In genomic region chr5:84095947-84096346, GRCm38 (mm10) we compare ENCODE assay signal across 35 mouse cellular contexts.
DNase-seq lines count a peak whose midpoint lies in the region; ATAC-seq and TF ChIP-seq lines count a peak whose summit lies in the region.
"Had no signal": no experiment of that assay in that cellular context is flagged by ENCODE, and none has a peak within 500 bp of the region (broad histone marks: within the 10 kb centered on the region; RNA-seq: fewer than 3 reads in every experiment).

No protein-coding gene starts in this region.

- H3K9ac ChIP-seq in heart, embryonic 13.5 days = no peak overlapping the region
- H3K9ac ChIP-seq: forebrain, embryonic 12.5 days; forebrain, postnatal 0 days; hindbrain, embryonic 13.5 days; limb, embryonic 15.5 days; liver, embryonic 13.5 days; midbrain, embryonic 12.5 days; neural tube, embryonic 12.5 days; stomach, embryonic 15.5 days had no signal

- H3K4me1 ChIP-seq in heart, embryonic 13.5 days = no peaks in the 10 kb centered on the region
- H3K4me1 ChIP-seq: forebrain, embryonic 12.5 days; hindbrain, embryonic 13.5 days; limb, embryonic 10.5 days; limb, embryonic 15.5 days; liver, embryonic 13.5 days; megakaryocyte, embryonic 14.5 days; midbrain, embryonic 12.5 days; neural tube, embryonic 12.5 days; stomach, embryonic 15.5 days had no signal

- H3K27ac ChIP-seq in heart, embryonic 13.5 days (replicated peaks) = 0 out of 2 replicates have a peak overlapping the region, but pooled peaks have one; percentile 28
- no peak overlapping the region for H3K27ac ChIP-seq in left cerebral cortex, adult 2 months
- H3K27ac ChIP-seq: forebrain, embryonic 12.5 days; hindbrain, embryonic 13.5 days; kidney, postnatal 0 days; limb, embryonic 10.5 days; limb, embryonic 15.5 days; liver, embryonic 13.5 days; midbrain, embryonic 12.5 days; neural tube, embryonic 12.5 days; stomach, embryonic 15.5 days had no signal

- TF ChIP-seq CTCF in left cerebral cortex, adult 2 months (IDR thresholded peaks at IDR 0.05) = no peak

- H3K9me3 ChIP-seq in heart, embryonic 13.5 days = no peaks in the 10 kb centered on the region
- H3K9me3 ChIP-seq: forebrain, embryonic 12.5 days; hindbrain, embryonic 13.5 days; limb, embryonic 10.5 days; limb, embryonic 15.5 days; liver, embryonic 13.5 days; megakaryocyte, embryonic 14.5 days; midbrain, embryonic 12.5 days; neural tube, embryonic 12.5 days; stomach, embryonic 15.5 days had no signal

- H3K27me3 ChIP-seq in heart, embryonic 13.5 days (replicated peaks) = no peaks in the 10 kb centered on the region
- H3K27me3 ChIP-seq: CH12.LX; forebrain, embryonic 12.5 days; hindbrain, embryonic 13.5 days; limb, embryonic 15.5 days; liver, embryonic 13.5 days; megakaryocyte, embryonic 14.5 days; midbrain, embryonic 12.5 days; neural tube, embryonic 12.5 days; stomach, embryonic 15.5 days had no signal

- peak overlapping the region; percentile 55 for H3K4me2 ChIP-seq in heart, embryonic 13.5 days
- H3K4me2 ChIP-seq: forebrain, embryonic 12.5 days; hindbrain, embryonic 13.5 days; limb, embryonic 15.5 days; liver, embryonic 13.5 days; midbrain, embryonic 12.5 days; neural tube, embryonic 12.5 days; stomach, embryonic 15.5 days had no signal

- H3K36me3 ChIP-seq in heart, embryonic 13.5 days = no peaks in the 10 kb centered on the region
- H3K36me3 ChIP-seq: forebrain, embryonic 12.5 days; hindbrain, embryonic 13.5 days; limb, embryonic 10.5 days; limb, embryonic 15.5 days; liver, embryonic 13.5 days; midbrain, embryonic 12.5 days; neural tube, embryonic 12.5 days; stomach, embryonic 15.5 days had no signal

- no peak for DNase-seq in frontal cortex, postnatal 25 days (ENCODE audit: low spot score in 2 of 2)
- DNase-seq in heart, postnatal 25 days (ENCODE audit: low spot score) = no peak
- peak; percentile 5 to 15 for DNase-seq in left cerebral cortex, adult 9 months (ENCODE audit: low spot score in 2 of 2)
- no peak for DNase-seq in left cerebral cortex, adult 2 months (ENCODE audit: extremely low spot score in 1 of 2, low spot score in 2 of 2)
- peak; percentile 61 for DNase-seq in brain, adult 2 months (ENCODE audit: low read depth, low spot score)
- DNase-seq: adrenal gland, adult 2 months; adrenal gland, postnatal 36 days; cerebellum, adult 2 months; cerebellum, postnatal 14 days; forebrain, postnatal 0 days; gastrocnemius, postnatal 10 days; heart, postnatal 14 days; kidney, adult 8-10 months; kidney, postnatal 4 days; layer of hippocampus, postnatal 36 days; liver, embryonic 13.5 days; lung, adult 18-20 months; lung, postnatal 4 days; thymus, postnatal 14 days had no signal

- 0 out of 2 replicates have a peak overlapping the region, but pooled peaks have one; percentile 5 for H3K4me3 ChIP-seq in heart, embryonic 13.5 days
- H3K4me3 ChIP-seq in left cerebral cortex, adult 2 months = no peak overlapping the region
- H3K4me3 ChIP-seq: forebrain, embryonic 12.5 days; hindbrain, embryonic 13.5 days; limb, embryonic 10.5 days; limb, embryonic 15.5 days; liver, embryonic 13.5 days; megakaryocyte, embryonic 14.5 days; midbrain, embryonic 12.5 days; myocyte; neural tube, embryonic 12.5 days; stomach, embryonic 15.5 days had no signal

- intact Hi-C loops in heart, postnatal 25 days (cut with DNase I) = no loop called here
- intact Hi-C loops in left cerebral cortex, adult 2 months (cut with DNase I) = loop anchor here (10.0 kb wide), 1 partner anchor 319 kb away; the partner anchor contains the start of gene Epha5

- 40% methylated on average over 11 of the region's 11 CpGs for WGBS in heart, embryonic 13.5 days

- ATAC-seq in frontal cortex, adult (ENCODE audit: low TSS enrichment) = peak; percentile 95
- ATAC-seq in heart, embryonic 13.5 days (ENCODE audit: extremely low read depth, insufficient number of reproducible peaks, low FRiP score, low TSS enrichment) = no peak
- ATAC-seq: activated CD4-positive, CD25-positive, alpha-beta regulatory T cell, adult 4 months; forebrain, postnatal 0 days; intestine, embryonic 16.5 days; lung, postnatal 0 days had no signal

Comparison
In these comparisons a context has a peak if more than half of its experiments do, and no peak if none do; other contexts are left out.
1. DNase-seq: peak in left cerebral cortex, adult 9 months (2 of 2) and brain, adult 2 months (single experiment); none in frontal cortex, postnatal 25 days (0 of 2), heart, postnatal 25 days (single experiment) and left cerebral cortex, adult 2 months (0 of 2).